Mouse (Mus musculus) testis, postnatal 14 days (tissue): ENCODE measurements around the gene Inka2.

ENCODE experiments used
- DNase-seq: peaks from one replicate; pipeline ENCODE4 v3.0.0; 2021; ENCODE audit warnings: low spot score

The Inka2 gene

DNA sequence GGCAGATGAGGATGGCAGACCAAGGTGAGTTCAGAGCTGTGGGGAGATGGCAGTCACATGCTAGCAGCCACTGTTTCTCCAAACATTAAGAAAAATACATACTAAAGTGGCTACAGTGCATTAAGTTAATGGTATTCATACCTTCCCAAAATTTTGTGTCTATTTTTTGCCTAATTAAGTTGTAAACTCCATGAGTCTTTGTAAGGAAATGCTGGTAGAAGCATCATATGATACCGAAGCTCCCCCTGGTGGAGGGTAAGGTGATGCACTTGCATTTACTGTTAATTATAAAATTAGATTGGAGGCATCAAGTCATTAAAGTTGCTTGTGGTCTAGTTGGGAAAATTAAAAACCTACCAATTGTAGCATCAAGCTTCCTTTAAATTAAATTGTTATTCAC lies 21.6 kb downstream of the Inka2 start:
- no peak for DNase-seq

- DNase-seq, result no peak
Measured at GRCm38 (mm10) chr3:105732360-105732759, 28.0 kb downstream of the Inka2 start.

DNA sequence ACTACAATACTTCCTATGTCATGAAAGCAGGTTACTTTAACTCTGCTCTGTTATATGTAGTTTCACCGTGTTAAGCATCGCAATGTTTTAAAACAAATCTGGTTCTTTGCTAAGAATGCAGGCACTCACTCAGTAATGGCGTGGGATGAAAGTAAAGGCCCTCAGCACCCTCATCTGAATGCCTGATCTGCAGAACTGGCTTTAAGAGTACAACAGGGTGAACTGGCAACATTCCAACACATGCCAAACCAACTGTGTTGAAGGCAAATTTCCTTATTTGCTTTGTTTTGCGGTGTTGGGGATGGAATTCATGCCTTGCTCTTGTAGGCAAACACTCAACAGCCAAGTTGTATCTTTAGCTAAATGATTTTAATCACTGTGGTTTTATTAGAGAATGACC lies 29.1 kb downstream of the Inka2 start:
- no peak for DNase-seq

GRCm38 (mm10) chr3:105735285-105735684 lies 30.9 kb downstream of the Inka2 start:
- DNase-seq, result no peak

GRCm38 (mm10) chr3:105736148-105736547 lies 31.7 kb downstream of the Inka2 start:
- no peak for DNase-seq

DNA sequence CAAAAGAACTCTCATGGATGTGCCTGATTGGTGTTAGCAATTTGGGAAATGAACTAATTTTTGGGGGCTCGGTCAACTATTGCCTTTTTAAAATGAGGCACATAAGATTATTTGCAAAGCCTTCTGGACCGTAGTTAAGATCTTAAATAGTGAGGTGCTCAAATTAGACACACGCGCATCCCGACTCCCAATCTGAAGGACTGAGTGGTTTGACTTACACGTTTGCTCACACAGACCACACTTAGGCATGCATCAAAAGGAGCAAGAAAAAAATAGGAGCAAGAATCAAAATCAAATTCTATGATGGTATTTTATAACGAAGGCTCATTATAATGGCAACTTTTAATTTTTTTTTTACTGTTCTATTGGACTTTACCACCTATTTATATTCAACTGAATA lies 32.7 kb downstream of the Inka2 start:
- DNase-seq, result no peak

DNA sequence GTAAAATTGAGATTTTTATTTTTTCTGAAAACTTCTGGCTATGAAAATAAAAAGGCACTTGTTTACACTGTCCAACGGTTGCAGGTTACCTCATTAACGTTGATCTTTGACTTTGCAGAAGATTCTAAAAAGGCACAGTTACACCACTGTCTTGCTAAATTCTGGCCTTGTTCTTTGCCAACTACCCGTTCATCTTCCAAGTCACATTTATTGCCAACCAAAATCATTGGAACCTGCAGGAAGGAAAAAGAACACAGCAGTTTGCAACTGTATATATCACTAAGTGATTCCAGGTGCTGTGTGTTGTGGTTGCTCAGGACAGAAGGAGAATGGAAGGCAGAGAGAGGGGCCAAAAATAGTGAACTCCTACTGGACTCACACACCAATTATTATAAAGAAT lies 33.3 kb downstream of the Inka2 start:
- DNase-seq, result no peak

DNA sequence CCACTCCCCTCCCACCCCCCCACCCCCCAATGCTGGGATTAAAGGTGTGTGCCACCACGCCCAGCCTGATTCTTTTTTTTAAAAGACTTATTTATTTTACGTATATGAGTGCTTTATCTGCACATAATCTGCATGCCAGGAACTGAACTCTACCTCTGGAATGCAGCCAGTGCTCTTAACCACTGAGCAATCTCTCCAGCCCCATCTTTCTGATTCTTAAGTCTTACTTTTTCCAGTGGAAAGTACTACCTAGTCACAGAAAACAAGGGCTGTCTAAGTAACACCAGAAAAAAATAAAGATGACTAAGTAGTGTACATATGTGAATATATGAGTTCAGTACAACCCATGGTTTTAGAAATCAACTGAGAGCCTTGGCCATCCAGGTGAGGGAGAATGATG lies 42.1 kb downstream of the Inka2 start:
- no peak for DNase-seq

GRCm38 (mm10) chr3:105750810-105751209 lies 46.4 kb downstream of the Inka2 start:
- DNase-seq, result no peak

GRCm38 (mm10) chr3:105754184-105754583 lies 49.8 kb downstream of the Inka2 start:
- no peak for DNase-seq

DNA sequence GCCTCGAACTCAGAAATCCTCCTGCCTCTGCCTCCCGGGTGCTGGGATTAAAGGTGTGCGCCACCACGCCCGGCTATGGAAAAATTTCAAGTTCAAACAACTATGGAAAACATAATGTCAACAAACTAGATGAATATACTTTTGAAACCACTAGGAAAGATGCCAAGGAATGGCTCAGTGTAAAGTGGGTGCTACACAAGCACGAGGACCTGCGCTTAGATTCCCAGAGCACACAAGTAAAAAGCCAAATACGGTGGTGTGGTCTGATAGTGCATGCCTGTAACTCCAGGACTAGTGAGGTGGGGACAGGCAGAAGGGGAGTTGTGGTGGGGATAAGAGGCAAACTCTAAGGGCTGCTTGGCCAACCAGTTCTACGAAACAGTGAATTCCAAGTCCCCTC lies 50.7 kb downstream of the Inka2 start:
- no peak for DNase-seq

GRCm38 (mm10) chr3:105756505-105756904 lies 52.1 kb downstream of the Inka2 start:
- no peak for DNase-seq

DNA sequence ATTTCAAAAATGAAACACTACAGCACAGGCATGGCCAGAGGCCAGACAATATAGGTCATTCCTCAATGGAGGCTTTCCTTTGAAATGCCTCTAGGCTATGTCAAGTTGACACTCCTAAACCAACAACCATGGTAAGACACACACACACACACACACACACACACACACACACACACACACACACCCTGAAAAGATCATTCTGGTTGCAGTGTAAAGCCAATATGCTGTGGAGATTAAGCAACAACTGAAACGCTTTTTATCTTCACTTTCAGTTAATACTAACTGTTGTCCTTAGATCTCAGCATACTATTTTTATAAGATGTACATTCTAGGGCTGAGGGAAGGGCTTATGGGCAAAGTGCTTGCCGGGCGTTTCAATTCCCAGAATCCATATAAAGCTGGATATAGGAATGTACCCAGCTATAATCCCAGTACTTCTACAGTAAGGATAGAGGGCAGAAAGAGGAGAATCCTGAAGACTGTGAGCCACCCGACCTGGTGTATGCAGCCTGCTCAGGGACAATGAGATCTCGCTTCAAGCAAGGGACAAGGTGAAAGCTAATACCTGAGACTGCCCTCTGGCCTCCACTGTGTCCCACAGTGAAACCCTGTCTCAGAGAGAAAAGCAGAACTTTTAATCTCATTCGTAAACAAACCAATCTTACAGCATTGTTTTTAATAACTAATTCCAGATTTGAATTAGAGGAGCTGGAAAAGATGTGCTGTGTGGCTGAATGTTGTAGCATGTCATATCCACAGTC lies 53.1 kb downstream of the Inka2 start:
- DNase-seq, result no peak

- no peak for DNase-seq
Measured at GRCm38 (mm10) chr3:105758098-105758497, 53.7 kb downstream of the Inka2 start.

DNA sequence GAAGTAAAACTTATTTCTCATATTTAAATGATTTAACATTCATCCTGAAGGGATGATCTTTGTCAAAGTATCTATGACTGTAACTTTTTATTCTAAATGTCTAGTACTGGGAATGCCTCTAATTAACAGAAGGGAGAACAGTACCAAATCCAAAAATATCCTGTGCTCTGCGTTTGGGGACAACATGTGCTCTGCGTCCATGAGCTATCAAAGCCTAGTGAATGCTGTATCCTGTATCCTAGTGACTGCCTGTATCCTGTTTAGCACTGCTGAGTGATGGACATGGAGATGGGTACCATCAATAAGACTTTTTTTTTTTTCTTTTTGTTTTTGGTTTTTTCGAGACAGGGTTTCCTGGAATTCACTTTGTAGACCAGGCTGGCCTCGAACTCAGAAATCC lies 54.3 kb downstream of the Inka2 start:
- no peak for DNase-seq

- no peak for DNase-seq
Measured at GRCm38 (mm10) chr3:105760063-105760462, 55.7 kb downstream of the Inka2 start.

- DNase-seq, result no peak
Measured at GRCm38 (mm10) chr3:105763132-105763851, 58.9 kb downstream of the Inka2 start.

DNA sequence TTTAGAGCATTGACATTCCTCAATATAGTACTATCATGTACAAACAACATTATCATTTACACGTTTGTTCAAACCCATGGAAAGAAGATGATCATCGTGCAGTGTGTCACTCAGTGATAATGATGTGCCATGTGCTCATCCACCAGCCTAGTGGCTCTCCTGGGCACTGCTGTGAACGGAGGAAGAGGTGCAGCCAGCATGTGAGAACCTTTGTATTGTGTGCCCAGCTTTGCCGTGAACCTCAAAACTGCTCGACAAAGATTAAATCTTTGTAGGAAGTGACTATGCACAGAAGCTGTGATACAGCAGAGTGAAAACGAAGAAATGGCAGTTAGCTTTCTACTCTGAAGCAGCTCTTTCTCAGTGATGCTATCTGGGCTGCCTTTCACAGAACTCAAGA lies 64.1 kb downstream of the Inka2 start:
- no peak for DNase-seq

- DNase-seq, result no peak
Measured at GRCm38 (mm10) chr3:105769380-105769779, 65.0 kb downstream of the Inka2 start.
